Mouse (Mus musculus) monocyte, adult 5-6 weeks (primary cell): ENCODE measurements at regions not wholly inside any gene's neighbourhood (a gene's known extent, or its start where the extent isn't known, plus 50 kb on each side); places are given as distances from the start of the nearest gene placed in this dataset.

Source experiments
- ATAC-seq: fragments of 153-309, 156-312 bp; replicated peaks from 2 replicates; pipeline ENCODE4 v1.8.0; 2017; ENCODE audit warnings: mild to moderate bottlenecking; ENCODE audit not compliant: low TSS enrichment, insufficient number of reproducible peaks, severe bottlenecking, poor library complexity, low FRiP score

- no peak for ATAC-seq
Measured at GRCm38 (mm10) chr14:14645084-14645483, 57.0 kb upstream of the Slc4a7 start.
